ENCODE assay signal across 9 mouse cellular contexts in genomic region chr12:69370936-69371335, GRCm38 (mm10). TPM values are rescaled to one million over a fixed set of nuclear protein-coding genes. Genes with fewer than 3 reads are reported as not detected.
DNase-seq lines count a peak whose midpoint lies in the region; ATAC-seq lines count a peak whose summit lies in the region.
"Had no signal": no experiment of that assay in that cellular context is flagged by ENCODE, and none has a peak within 500 bp of the region (broad histone marks: within the 10 kb centered on the region; RNA-seq: fewer than 3 reads in every experiment).

No protein-coding gene starts in this region.

- H3K27me3 ChIP-seq in kidney, embryonic 15.5 days = no peaks in the 10 kb centered on the region
- 0 out of 2 replicates have a peak, but pooled peaks cover 2% of the 10 kb centered on the region for H3K27me3 ChIP-seq in hindbrain, embryonic 15.5 days
- H3K27me3 ChIP-seq in midbrain, embryonic 15.5 days (replicated peaks) = no peaks in the 10 kb centered on the region

- peak overlapping the region; percentile 99 for H3K27ac ChIP-seq in kidney, embryonic 15.5 days
- H3K27ac ChIP-seq in brown adipose tissue, adult 24 weeks (replicated peaks; ENCODE audit: low read depth, low read length) = peak overlapping the region; percentile 95
- peak overlapping the region; percentile 92 for H3K27ac ChIP-seq in hindbrain, embryonic 15.5 days (replicated peaks)
- peak overlapping the region; percentile 91 for H3K27ac ChIP-seq in midbrain, embryonic 15.5 days

- peaks cover 16% of the 10 kb centered on the region for H3K4me1 ChIP-seq in kidney, embryonic 15.5 days
- no peaks in the 10 kb centered on the region; the same call in 1 of the 2 replicates for H3K4me1 ChIP-seq in brown adipose tissue, adult 24 weeks (ENCODE audit: control insufficient read depth, insufficient read depth, insufficient read length, low read length)
- H3K4me1 ChIP-seq in hindbrain, embryonic 15.5 days (replicated peaks) = peaks cover 30% of the 10 kb centered on the region
- peaks cover 28% of the 10 kb centered on the region for H3K4me1 ChIP-seq in midbrain, embryonic 15.5 days

- no peaks in the 10 kb centered on the region for H3K9me3 ChIP-seq in kidney, embryonic 15.5 days (replicated peaks)
- no peaks in the 10 kb centered on the region for H3K9me3 ChIP-seq in hindbrain, embryonic 15.5 days
- no peaks in the 10 kb centered on the region for H3K9me3 ChIP-seq in midbrain, embryonic 15.5 days

- peak overlapping the region; percentile 99 for H3K9ac ChIP-seq in kidney, embryonic 15.5 days
- peak overlapping the region; percentile 58 for H3K9ac ChIP-seq in hindbrain, embryonic 15.5 days
- H3K9ac ChIP-seq in midbrain, embryonic 15.5 days = peak overlapping the region; percentile 62

- H3K4me3 ChIP-seq in kidney, embryonic 15.5 days (replicated peaks) = peak overlapping the region; percentile 100
- H3K4me3 ChIP-seq in brown adipose tissue, adult 24 weeks (ENCODE audit: insufficient read depth, low read depth, low read length) = peak overlapping the region; percentile 83
- peak overlapping the region; percentile 95 for H3K4me3 ChIP-seq in hindbrain, embryonic 15.5 days
- peak overlapping the region; percentile 92 for H3K4me3 ChIP-seq in midbrain, embryonic 15.5 days

- no peak for DNase-seq in kidney, adult 9 months
- no peak for DNase-seq in right cerebral cortex, postnatal 14 days
- DNase-seq in cerebellum, postnatal 25 days = no peak
- DNase-seq: kidney, postnatal 10 days had no signal

- no peak for ATAC-seq in kidney, embryonic 15.5 days (replicated peaks; ENCODE audit: low FRiP score)
- no peak for ATAC-seq in hindbrain, embryonic 15.5 days (ENCODE audit: low FRiP score, low read depth)
- ATAC-seq in midbrain, embryonic 15.5 days (replicated peaks) = no peak
- ATAC-seq in erythroid progenitor cell, adult 5-6 weeks (replicated peaks; ENCODE audit: low FRiP score, poor library complexity, severe bottlenecking) = no peak

- H3K36me3 ChIP-seq in kidney, embryonic 15.5 days = peaks cover 12% of the 10 kb centered on the region
- no peaks in the 10 kb centered on the region for H3K36me3 ChIP-seq in hindbrain, embryonic 15.5 days
- no peaks in the 10 kb centered on the region for H3K36me3 ChIP-seq in midbrain, embryonic 15.5 days (replicated peaks)

- H3K4me2 ChIP-seq in kidney, embryonic 15.5 days = peak overlapping the region; percentile 78
- H3K4me2 ChIP-seq in hindbrain, embryonic 15.5 days = peak overlapping the region; percentile 98
- H3K4me2 ChIP-seq in midbrain, embryonic 15.5 days = peak overlapping the region; percentile 89

- WGBS in kidney, embryonic 15.5 days = 16% methylated on average over 7 of the region's 7 CpGs
- WGBS in hindbrain, embryonic 15.5 days = 14% methylated on average over 7 of the region's 7 CpGs
- WGBS in midbrain, embryonic 15.5 days = 20% methylated on average over 7 of the region's 7 CpGs

RNA-seq across cellular contexts. Expression of gene Arf6, which starts 1.0 kb away (rescaled TPM):
- polyA plus RNA-seq in kidney, embryonic 15.5 days (2015; fragmentation: Nextera tagmentation; extraction: Ambion mirVana) = 45.3 and 47.0 TPM in 2 replicates
- 43.2 and 49.8 TPM in 2 replicates for polyA plus RNA-seq in brown adipose tissue, adult 24 weeks (2012; ENCODE audit: insufficient read depth, insufficient read length, missing spikeins)
- 30.8 and 30.9 TPM in 2 replicates for polyA plus RNA-seq in hindbrain, embryonic 15.5 days (2015; fragmentation: Nextera tagmentation; extraction: Ambion mirVana)
- polyA plus RNA-seq in midbrain, embryonic 15.5 days (2015; fragmentation: Nextera tagmentation; extraction: Ambion mirVana) = 25.9 and 27.3 TPM in 2 replicates
- total RNA-seq in erythroid progenitor cell, adult 5-6 weeks (2015; ENCODE audit: low replicate concordance) = 59.5 and 60.8 TPM in 2 replicates
- 93.7 and 94.4 TPM in 2 replicates for total RNA-seq in erythroid progenitor cell, adult 5-6 weeks (2017; ENCODE audit: low replicate concordance)

RNA-seq across cellular contexts. Expression of gene Gm9887, which starts 1.3 kb away (rescaled TPM):
- polyA plus RNA-seq in kidney, embryonic 15.5 days (2015; fragmentation: Nextera tagmentation; extraction: Ambion mirVana) = 1.4 and 1.7 TPM in 2 replicates
- polyA plus RNA-seq in brown adipose tissue, adult 24 weeks (2012; ENCODE audit: insufficient read depth, insufficient read length, missing spikeins) = not detected in 2 replicates
- 0.89 and 1.5 TPM in 2 replicates for polyA plus RNA-seq in hindbrain, embryonic 15.5 days (2015; fragmentation: Nextera tagmentation; extraction: Ambion mirVana)
- polyA plus RNA-seq in midbrain, embryonic 15.5 days (2015; fragmentation: Nextera tagmentation; extraction: Ambion mirVana) = 0.63 and 1.0 TPM in 2 replicates
- not detected in 2 replicates for total RNA-seq in erythroid progenitor cell, adult 5-6 weeks (2015; ENCODE audit: low replicate concordance)
- total RNA-seq in erythroid progenitor cell, adult 5-6 weeks (2017; ENCODE audit: low replicate concordance) = not detected in 2 replicates

RNA-seq across cellular contexts. Expression of gene Nemf, which starts 14.0 kb away (rescaled TPM):
- polyA plus RNA-seq in kidney, embryonic 15.5 days (2015; fragmentation: Nextera tagmentation; extraction: Ambion mirVana) = 87.0 and 91.6 TPM in 2 replicates
- polyA plus RNA-seq in brown adipose tissue, adult 24 weeks (2012; ENCODE audit: insufficient read depth, insufficient read length, missing spikeins) = 16.5 and 33.9 TPM in 2 replicates
- 84.0 and 87.4 TPM in 2 replicates for polyA plus RNA-seq in hindbrain, embryonic 15.5 days (2015; fragmentation: Nextera tagmentation; extraction: Ambion mirVana)
- polyA plus RNA-seq in midbrain, embryonic 15.5 days (2015; fragmentation: Nextera tagmentation; extraction: Ambion mirVana) = 87.0 and 93.6 TPM in 2 replicates
- 56.6 and 57.3 TPM in 2 replicates for total RNA-seq in erythroid progenitor cell, adult 5-6 weeks (2015; ENCODE audit: low replicate concordance)
- 66.1 and 79.0 TPM in 2 replicates for total RNA-seq in erythroid progenitor cell, adult 5-6 weeks (2017; ENCODE audit: low replicate concordance)
